Mouse (Mus musculus) thymus, postnatal 0 days (tissue): ENCODE results near the gene Grk4. TPM values are rescaled to one million over a fixed set of nuclear protein-coding genes. Genes with fewer than 3 reads are reported as not detected.
"Not testable (repeated sequence)": the region's sequence is repeated elsewhere in the genome, so short reads cannot be mapped to it uniquely, and the experiment has no call there.

Source experiments
- DNase-seq: peaks from one replicate; pipeline ENCODE4 v3.0.0-alpha.2; 2015; ENCODE audit warnings: low spot score
- microRNA counts: library from miRNA; unstranded; fragments of <30 nt; microRNA quantifications from one replicate; lab custom pipeline; 2015
- microRNA-seq: library from miRNA; unstranded; fragments of <30 nt; microRNA quantifications from one replicate; pipeline ENCODE4, GENCODE M21; 2016; ENCODE audit warnings: borderline number of aligned reads
- polyA plus RNA-seq: library from polyadenylated mRNA; unstranded; fragments of >200 nt; fragmentation: Nextera tagmentation; extraction: Ambion mirVana; gene quantifications from 2 replicates; pipeline ENCODE4 v1.2.1, GENCODE M21; 2015

Grk4 gene
- polyA plus RNA-seq, 1 experiment from 2014 or later = 4.2 TPM

DNA sequence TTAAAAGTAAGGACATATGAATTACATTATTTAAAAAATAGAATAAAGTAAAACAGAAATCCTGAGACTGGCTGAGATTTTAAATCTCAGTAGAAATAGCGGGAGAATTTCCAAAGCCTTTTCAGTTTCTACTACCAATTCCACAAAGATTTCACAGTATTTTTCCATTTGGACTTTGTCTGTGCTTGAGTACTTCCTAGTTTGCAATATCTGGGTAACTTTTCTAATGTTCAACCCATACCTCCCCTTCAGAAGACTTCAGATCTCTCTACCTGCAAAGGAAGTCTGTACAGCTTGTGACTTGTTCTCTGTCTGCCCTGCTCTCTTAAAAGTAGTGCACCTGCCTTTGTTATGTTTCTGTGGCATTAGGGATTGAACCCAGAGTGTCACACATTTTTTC lies 48.3 kb downstream of the Grk4 start:
- no peak for DNase-seq

DNA sequence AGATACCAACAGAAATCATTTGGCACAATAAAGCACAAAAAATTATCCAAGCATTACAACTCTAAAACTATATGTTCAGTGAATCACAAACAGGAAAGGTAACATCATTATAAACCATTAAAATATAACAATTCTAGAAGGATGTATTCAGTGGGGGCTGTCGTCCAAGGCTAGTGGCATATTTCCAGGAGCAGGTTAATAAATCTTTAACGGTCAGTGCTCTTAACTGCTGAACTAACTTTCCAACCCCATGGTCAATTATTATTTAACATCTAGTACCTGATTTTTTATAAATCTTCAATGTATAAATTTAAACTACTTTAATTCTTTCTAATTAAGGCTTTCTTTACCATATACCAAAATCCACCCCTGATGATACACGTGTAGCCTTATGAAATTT lies 54.2 kb downstream of the Grk4 start:
- DNase-seq = not testable (repeated sequence)

DNA sequence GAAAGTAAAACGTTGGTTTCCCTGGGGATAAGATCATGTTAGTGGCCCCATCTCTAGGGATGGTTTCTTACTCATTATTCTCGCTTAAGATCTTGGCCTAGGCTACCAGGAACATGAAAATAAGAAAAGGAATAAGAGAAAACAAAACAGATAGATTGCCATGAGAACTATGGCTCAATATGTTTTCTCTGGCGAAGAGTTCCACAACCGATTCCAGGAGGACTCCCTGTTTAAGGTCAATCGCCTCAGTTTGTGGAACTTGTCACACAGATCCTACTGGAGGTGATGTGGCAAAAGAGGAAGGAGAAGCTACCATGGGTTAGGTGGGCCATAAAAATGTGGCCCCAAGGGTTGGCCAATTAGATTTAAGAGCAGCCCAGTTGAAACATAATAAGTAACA lies 54.6 kb downstream of the Grk4 start:
- no peak for DNase-seq

DNA sequence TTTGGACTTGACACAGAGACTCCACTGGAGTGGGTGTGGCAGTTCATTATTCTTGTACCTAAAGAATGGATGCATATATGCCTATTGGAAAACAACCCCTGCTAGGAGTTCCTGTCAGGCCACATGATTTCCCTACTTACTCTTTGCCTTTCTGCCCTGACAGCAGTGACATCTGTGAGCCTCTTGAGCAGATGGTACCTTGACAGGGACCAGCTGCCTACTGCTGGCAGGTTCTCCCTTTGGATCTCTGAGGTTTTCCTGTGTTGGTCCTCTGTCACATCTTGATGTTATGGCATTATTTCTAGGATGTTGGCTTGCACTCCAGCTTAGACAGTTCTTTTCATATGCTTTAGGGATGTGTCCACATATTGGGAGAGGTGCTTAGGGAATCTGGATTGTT lies 69.0 kb downstream of the Grk4 start:
- no peak for DNase-seq

DNA sequence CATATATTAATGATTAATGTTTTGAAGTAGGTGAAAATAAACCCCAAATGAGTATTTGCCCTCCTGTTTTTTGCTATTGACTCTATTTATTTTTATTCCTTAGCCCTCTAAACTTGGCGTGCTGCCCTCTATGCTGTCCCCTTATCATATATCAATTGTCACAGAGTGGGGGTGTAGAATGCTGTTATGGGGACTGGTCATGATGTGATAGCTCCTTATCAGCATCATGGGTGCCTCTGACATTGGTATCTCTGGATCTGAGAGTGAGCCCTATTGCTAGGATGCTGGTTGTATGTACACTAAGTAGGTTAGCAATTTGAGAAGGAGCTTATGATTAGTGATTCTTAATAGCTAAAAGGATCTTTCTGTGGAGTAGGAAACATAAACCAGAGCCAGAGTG lies 70.1 kb downstream of the Grk4 start:
- no peak for DNase-seq

DNA sequence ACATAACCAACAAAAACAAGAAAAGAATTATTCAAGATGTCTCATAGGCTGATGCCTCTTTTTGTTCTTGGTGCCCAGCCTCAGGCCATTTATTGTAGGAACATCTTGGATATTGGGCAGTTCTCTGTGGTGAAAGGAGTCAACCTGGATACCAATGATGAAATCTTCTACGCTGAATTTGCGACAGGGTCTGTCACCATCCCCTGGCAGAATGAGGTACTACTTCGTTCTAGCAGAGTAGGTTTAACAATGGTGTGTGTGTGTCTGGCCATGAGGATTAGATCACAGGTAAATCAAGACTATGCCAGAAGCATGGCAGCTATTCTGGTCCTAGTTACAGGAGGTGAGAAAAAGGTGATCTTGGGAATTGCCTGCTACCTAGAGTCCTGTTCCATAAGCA lies 91.3 kb downstream of the Grk4 start:
- no peak for DNase-seq

DNA sequence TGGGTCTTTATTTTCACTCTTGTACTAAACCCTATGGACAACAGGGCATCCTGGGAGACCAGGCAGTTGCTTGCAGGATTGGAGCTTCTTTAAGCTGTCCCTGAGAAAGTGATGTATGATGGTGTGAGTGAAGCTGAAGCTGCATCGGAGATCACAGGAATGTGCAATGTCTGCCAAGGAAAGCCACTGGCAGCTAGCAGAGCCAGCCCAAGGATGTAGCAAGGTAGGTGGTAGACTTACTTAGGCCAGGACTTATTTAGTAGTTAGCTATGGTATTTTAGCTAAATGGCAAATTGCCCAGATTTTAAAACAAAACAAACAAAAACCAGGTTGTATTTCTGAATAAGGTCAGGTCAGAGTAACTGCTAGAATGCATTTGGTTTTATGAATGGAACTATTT lies 98.6 kb downstream of the Grk4 start:
- no peak for DNase-seq

DNA sequence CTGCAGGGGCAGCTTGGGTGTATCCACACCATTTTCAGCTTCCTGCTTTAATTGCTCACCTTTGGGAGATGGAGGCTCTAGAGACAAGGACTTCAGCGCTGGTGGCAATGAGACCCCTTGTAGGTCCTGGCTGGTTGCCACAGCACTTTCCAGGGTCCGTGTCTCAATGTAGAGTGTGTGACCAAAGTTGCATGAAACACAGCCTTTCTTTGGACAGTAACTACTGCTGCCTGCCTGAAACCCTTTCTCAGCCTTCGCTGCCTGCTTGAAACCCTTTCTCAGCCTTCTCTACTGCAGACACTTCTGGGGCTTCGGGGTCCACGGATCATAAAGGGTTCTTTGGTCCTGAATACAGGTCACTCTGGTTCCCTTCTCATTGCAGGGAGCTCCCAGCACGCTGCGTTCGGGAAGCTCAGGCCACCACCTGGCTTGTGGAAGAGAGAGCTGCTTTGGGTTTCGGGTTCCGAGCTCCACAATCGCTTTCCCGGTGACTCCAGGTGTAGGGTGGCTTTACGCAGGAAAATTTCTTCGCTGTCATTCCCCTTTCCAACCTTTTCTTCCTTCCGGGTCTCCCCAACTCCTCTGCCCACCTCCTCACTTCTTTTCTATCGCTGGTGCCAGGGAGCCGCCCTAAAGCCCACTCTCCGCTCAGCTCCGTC lies 100.8 kb downstream of the Grk4 start:
- DNase-seq = peak; percentile 7

DNA sequence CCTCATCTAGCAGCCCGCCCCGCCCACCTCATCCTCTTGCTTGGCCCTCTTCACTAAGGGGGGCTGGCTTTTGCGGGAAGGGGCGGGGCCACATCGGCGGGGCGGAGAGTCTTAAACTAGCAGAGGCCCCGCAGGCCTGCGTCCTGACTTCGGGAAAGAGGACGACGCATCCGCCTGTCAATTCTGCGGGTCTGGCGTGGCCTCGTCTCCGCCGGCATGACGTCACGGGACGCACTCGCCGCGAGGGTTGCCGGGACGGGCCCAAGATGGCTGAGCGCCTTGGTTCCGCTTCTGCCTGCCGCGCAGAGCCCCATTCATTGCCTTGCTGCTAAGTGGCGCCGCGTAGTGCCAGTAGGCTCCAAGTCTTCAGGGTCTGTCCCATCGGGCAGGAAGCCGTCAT lies 101.3 kb downstream of the Grk4 start, which contains the start of gene Htt:
Gene Htt (plus strand): TSS at position 232 of the 400 bp plus-strand sequence.
- peak; percentile 98 for DNase-seq

DNA sequence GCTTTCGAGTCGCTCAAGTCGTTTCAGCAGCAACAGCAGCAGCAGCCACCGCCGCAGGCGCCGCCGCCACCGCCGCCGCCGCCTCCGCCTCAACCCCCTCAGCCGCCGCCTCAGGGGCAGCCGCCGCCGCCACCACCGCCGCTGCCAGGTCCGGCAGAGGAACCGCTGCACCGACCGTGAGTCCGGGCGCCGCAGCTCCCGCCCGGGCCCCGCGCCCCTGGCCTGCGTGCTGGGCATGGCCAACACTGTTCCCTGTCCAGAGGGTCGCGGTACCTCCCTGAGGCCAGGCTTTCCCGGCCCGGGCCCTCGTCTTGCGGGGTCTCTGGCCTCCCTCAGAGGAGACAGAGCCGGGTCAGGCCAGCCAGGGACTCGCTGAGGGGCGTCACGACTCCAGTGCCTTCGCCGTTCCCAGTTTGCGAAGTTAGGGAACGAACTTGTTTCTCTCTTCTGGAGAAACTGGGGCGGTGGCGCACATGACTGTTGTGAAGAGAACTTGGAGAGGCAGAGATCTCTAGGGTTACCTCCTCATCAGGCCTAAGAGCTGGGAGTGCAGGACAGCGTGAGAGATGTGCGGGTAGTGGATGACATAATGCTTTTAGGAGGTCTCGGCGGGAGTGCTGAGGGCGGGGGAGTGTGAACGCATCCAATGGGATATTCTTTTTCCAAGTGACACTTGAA lies 101.9 kb downstream of the Grk4 start:
- DNase-seq = no peak

DNA sequence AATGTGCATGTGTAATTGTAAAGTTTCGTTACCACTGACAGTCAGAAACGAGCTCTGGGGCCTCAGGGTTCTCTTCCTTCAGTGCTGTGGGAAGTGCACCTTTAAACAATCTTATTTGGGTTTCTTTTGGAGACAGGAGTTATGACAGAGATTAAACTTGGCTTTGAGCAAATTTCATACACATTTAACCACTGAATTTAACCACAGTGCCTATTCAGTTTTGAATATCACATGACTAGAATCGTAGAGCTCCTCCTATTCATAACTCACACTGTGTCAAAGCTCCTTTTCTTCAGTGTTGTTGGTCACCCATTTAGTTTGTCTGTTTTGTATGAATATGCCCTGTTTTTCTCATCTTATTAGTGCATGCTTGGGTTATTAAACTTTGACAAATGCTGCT lies 111.6 kb downstream of the Grk4 start:
- no peak for DNase-seq

DNA sequence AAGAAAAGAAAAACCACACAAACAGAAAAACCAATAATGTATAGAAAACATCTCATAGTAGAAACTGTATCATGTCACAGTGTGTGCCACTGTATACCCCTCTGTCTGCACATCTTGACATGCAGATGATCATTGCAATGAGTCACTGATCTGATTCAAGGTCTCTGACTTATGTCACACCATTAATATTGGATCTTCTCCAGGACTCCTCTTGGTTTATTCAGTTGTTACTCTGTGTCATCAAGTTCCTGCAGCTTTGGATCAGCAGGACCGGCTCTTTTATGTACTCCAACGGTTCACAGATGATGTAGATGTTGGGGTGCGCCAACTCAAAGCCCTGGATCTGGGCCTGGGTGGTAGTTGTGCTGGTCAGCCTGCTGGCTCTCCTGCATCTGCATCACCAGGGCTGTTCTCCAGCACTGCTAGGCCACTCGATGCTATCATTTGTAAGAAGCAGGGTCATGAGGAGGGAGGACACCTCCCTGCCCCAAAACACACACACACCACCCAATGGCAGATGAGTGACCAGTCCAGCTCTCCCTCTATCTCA lies 112.6 kb downstream of the Grk4 start:
- DNase-seq = no peak

DNA sequence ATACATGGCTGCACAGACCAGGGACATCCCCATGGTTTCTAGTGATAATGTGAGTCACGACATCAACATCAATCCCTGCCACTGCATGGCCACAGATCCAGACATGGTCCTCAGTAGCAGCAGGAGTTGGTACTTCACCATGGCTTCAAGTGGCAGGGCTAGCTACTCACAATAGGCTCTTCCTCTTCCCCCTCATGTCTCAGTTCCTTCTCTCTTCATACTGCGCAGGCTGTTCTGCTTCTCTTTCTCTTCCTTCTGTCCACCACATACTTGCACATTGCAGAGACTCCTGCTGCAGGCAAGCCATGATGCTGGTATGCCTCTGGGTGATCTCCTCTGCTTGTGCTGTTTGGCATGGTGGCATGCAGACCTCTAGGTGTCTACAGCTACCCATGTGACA lies 113.2 kb downstream of the Grk4 start:
- no peak for DNase-seq

DNA sequence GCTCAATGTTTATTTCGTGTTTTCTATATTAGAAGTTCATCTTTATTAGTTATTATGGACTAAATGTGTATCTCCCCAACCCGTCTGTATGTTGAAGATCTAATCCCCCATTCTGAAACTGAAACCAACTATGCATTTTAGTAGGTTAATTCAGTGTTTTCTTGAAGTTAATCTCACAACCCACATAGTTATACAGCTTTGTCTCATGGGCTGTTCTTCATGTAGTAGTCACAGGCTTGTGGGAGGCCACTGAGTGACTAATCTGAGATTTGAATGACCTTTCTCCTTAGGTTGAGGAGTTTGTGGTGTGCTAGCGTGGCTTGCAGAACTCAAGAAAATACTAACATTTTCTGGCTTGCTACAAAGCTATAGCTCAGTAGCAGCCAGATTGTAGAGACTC lies 124.8 kb downstream of the Grk4 start:
- DNase-seq = no peak

DNA sequence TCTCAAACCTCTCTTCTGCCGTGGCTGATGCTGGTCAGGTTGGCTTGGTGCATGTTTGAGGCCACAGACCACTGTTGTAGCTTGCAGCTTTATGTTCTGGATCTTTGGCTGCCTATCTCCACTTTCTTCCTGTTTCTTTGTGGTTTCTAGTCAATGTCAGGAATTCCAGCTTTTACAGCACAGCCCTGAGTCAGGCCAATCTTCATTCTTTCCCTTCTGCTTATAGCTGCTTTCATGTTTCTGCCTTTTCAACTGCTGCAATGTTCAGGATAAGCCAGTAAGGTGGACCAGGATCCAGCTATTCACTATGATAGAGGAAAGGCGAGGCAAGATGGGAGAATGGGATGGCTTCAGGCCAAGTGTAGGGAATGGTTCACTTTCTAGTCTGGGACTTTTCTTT lies 131.0 kb downstream of the Grk4 start:
- no peak for DNase-seq

DNA sequence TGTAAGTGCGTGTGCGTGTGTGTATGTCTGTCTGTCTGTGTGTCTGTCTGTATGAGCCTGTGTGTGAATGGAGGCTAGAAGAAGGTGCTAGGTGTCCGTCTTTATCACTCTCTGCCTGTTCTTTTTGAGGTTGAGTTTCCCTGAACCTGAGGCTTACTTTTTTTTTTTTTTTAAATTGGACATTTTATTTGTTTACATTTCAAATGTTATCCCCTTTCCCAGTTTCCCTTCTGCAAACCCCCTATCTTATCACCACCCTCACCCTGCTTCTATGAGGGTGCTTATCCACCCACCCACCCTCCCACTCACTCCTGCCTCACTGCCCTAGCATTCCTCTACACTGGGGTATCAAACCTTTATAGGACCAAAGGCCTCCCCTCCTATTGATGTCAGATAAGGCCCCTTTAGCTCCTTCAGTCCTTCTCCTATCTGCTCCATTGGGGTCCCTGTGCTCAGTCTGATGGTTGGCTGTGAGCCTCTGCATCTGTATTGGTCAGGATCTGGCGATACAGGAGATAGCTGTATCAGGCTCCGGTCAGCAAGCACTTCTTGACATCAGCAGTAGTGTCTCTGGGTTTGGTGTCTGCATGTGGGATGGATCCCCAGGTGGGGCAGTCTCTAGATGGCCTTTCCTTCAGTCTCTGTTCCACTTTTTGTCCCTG lies 140.2 kb downstream of the Grk4 start:
- no peak for DNase-seq

MicroRNA genes within 50 kb of the gene (microRNA counts, 519-probe panel; counts per million panel counts)
- microRNA mmu-miR-467g (lab: Ali Mortazavi, UCI) = 473 counts per million, percentile 71 among the panel's probes with 10 or more counts

Small RNA genes lying within 50 kb of the gene (microRNA-seq; reads per million reads assigned to microRNA genes)
- gene Mir467g = not detected

Other genes with a start within 250 kb of the Grk4 start
- 11.8 and 17.9 TPM in 2 replicates for gene Tnip2, start 146.4 kb upstream of the Grk4 start, polyA plus RNA-seq
- gene Sh3bp2, start 134.5 kb upstream of the Grk4 start, polyA plus RNA-seq = 10.5 and 16.2 TPM in 2 replicates
- 117 TPM in 2 replicates for gene Add1, start 86.7 kb upstream of the Grk4 start, polyA plus RNA-seq
- gene Mfsd10, start 23.2 kb upstream of the Grk4 start, polyA plus RNA-seq = 75.2 and 89.4 TPM in 2 replicates
- gene Nop14, start 231 bp upstream of the Grk4 start, polyA plus RNA-seq = 26.4 and 26.9 TPM in 2 replicates
- gene Htt, start 101.4 kb downstream of the Grk4 start, polyA plus RNA-seq = 5.6 and 8.3 TPM in 2 replicates
- gene Msantd1, start 247.6 kb downstream of the Grk4 start, polyA plus RNA-seq = 0.59 and 0.73 TPM in 2 replicates